Mouse (Mus musculus) heart, postnatal 0 days (tissue): ENCODE data around the gene Nr1i2.

Experiments used
- CTCF ChIP-seq: IDR thresholded peaks from 2 replicates; pipeline ENCODE4 v1.5.1; 2016; ENCODE audit warnings: antibody characterized with exemption, control low read depth, low read depth
- EP300 ChIP-seq: IDR thresholded peaks from 2 replicates; pipeline ENCODE4 v1.6.1; 2016; ENCODE audit warnings: antibody characterized with exemption, low read depth

DNA sequence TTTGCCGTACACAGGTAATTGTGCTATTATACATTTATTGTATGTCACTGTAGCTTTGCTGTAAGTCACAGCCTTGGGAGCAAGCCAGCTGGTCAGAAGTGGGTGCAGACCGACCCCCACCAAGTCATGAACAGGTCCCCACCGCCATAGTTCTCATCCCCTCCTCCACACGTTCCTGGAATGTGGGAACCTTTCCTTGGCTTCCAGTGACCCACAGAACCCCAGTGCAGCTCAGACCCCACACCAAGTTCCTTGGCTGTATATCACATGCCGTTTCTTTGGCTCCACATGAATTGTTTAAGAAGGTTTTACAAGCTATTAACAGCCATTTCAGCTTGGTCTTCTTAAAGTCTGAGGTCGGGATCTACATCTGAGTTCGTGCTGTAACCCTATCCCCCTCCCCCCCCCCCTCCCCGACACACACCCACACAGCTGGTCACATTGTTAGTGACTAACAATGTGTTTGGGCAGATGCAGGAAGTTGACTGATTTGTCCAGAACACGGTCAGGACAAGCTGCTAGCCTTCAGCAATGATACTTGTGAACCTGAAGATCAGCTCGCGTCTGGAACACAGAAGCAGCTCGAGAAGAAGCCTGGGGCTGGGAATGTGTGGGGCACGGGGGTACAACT lies 46.2 kb downstream of the Nr1i2 start:
- no peak for TF ChIP-seq CTCF
- no peak for TF ChIP-seq EP300
